Mouse (Mus musculus): ENCODE results near the gene Kctd6. TPM values are rescaled to one million over a fixed set of nuclear protein-coding genes. Genes with fewer than 3 reads are reported as not detected.

Kctd6 gene
- polyA plus RNA-seq, 1 experiment from 2014 or later, result 7.4 TPM

DNA sequence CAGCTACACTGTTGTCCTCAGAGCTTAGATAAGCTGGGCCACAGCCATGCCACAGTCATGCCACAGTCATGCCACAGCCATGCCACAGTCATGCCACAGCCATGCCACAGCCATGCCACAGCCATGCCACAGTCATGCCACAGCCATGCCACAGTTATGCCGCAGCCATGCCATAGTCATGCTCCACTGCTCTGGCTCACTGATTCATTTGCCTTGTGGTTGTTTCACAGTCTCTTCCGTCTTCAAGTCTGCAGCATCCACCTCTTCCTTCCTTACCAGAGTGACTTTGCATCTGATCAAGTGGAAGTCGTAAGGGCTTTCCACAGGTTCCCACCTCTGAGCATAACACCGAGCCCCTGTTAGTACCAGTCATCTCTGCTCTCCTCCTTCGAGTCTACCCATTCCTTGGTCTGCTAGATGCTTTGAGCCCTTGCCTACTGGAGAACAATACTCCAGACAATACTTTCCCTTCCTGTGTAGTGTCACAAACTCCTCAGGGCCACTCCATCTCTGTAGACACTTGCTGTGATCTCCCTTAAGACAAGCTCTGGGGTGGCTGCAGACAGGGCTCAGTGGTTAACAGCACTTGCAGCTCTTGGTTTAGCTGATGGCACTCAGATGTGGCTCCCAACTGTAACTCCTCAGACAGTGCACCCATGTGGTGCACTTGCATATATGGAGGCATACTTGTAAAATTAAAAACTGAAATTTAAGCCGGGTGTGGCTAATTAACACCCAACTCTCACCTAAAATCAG, 18.4 kb downstream of the Kctd6 start:
- Histone ChIP-seq H3K9ac (ENCODE audit: low read depth, low read length) (no peak overlapping the region), H3K27ac (ENCODE audit: low read depth, low read length) (no peak overlapping the region), H3K36me3 (ENCODE audit: control insufficient read depth, insufficient read depth, low read length) (no peaks in the 10 kb centered on the region), H3K27me3 (ENCODE audit: control insufficient read depth, insufficient read depth, low read length) (no peaks in the 10 kb centered on the region), H3K9me3 (replicated peaks; ENCODE audit: control insufficient read depth, low read length) (no peaks in the 10 kb centered on the region), H3K4me2 (no peak overlapping the region), H3K4me1 (ENCODE audit: control insufficient read depth, insufficient read depth, low read length) (peaks cover 13% of the 10 kb centered on the region), H3K4me3 (ENCODE audit: low read depth, low read length) (no peak overlapping the region)
- no peak for ATAC-seq (replicated peaks; ENCODE audit: insufficient number of reproducible peaks, low FRiP score, low TSS enrichment)
- 64% methylated on average over 6 of the region's 6 CpGs for WGBS (ENCODE audit: insufficient replicate concordance)

DNA sequence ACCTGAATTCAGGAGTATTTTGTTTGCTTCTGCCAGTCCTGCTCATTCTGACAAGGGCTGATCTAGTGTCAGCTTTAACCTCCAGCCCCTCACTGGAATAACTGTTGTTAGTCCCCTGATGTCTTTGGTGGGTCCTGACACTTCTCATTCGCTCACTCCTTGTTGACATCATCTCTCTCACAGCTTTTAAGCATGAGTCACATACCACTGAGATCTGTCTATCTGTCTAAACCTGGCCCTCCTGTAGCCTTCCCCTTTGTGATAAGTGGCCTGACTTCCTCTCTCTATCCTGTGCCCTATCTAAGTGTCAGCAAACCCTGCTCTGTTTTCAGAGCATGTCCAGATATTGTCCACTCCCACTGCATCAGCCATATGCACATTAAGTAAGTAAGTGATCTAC, 19.3 kb downstream of the Kctd6 start:
- WGBS (ENCODE audit: insufficient replicate concordance), result 14% methylated on average over 1 of the region's 1 CpGs
- Histone ChIP-seq H3K36me3 (ENCODE audit: control insufficient read depth, insufficient read depth, low read length) (no peaks in the 10 kb centered on the region), H3K27me3 (ENCODE audit: control insufficient read depth, insufficient read depth, low read length) (no peaks in the 10 kb centered on the region), H3K27ac (ENCODE audit: low read depth, low read length) (no peak overlapping the region), H3K4me1 (ENCODE audit: control insufficient read depth, insufficient read depth, low read length) (peaks cover 13% of the 10 kb centered on the region), H3K9ac (ENCODE audit: low read depth, low read length) (no peak overlapping the region), H3K9me3 (replicated peaks; ENCODE audit: control insufficient read depth, low read length) (no peaks in the 10 kb centered on the region), H3K4me2 (no peak overlapping the region), H3K4me3 (ENCODE audit: low read depth, low read length) (no peak overlapping the region)
- ATAC-seq (replicated peaks; ENCODE audit: insufficient number of reproducible peaks, low FRiP score, low TSS enrichment), result peak; percentile 55; the same call in 1 of the 2 replicates

DNA sequence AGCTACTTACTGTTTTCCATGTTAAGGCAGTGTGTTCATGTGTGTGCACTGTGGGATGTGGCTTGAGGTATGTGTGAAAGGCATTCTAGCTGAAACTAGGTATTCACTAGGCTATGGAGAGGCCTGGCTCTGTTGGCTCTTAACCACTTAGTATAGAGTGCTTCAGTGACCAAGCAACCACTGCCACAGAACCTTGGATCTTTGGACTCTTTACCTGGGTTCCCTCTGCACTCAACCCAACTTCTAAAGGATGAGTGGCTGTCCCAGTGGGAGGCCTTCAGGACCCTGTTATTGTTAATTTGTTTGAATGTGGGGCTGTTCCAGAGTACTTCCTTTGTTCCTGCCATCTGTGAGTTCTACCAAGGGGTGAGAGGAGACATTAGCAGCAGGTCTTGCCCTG, 27.9 kb downstream of the Kctd6 start:
- no peaks in the 10 kb centered on the region for H3K36me3 ChIP-seq (ENCODE audit: control insufficient read depth, insufficient read depth, low read length)
- no peak overlapping the region for H3K4me2 ChIP-seq
- no peaks in the 10 kb centered on the region for H3K27me3 ChIP-seq (ENCODE audit: control insufficient read depth, insufficient read depth, low read length)
- H3K27ac ChIP-seq (ENCODE audit: low read depth, low read length), result no peak overlapping the region
- no peaks in the 10 kb centered on the region for H3K9me3 ChIP-seq (replicated peaks; ENCODE audit: control insufficient read depth, low read length)
- no peak overlapping the region for H3K9ac ChIP-seq (ENCODE audit: low read depth, low read length)
- ATAC-seq (replicated peaks; ENCODE audit: insufficient number of reproducible peaks, low FRiP score, low TSS enrichment), result no peak
- H3K4me1 ChIP-seq (ENCODE audit: control insufficient read depth, insufficient read depth, low read length), result no peaks in the 10 kb centered on the region
- no peak overlapping the region for H3K4me3 ChIP-seq (ENCODE audit: low read depth, low read length)

DNA sequence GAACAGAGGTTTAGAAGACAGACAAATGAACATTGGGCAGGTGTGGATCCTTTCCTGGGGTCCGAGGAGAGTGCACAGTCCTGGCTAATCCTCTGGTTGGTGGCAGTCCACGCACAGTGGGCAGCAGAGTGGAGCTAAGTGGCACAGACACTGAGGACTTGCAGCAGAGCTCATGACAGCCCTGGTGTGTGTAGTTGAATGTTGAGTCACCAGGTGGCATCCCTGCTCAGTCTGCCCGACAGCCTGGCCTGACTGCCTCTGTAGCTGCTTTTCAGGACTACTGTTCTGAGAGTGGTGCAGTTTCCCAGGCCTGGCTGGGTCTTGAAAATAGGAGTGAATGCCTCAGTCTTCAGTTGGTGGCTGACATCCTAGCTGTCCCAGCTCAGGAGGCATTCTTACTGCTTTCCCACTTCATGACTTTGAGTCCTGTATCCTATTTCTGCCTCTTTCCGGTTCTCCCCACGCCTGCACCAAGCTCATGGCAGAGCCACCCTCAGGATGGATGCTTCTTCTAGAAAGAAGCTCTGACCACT, 28.5 kb downstream of the Kctd6 start:
- Histone ChIP-seq H3K27ac (ENCODE audit: low read depth, low read length) (no peak overlapping the region), H3K36me3 (ENCODE audit: control insufficient read depth, insufficient read depth, low read length) (no peaks in the 10 kb centered on the region), H3K9ac (ENCODE audit: low read depth, low read length) (no peak overlapping the region), H3K4me1 (ENCODE audit: control insufficient read depth, insufficient read depth, low read length) (no peaks in the 10 kb centered on the region), H3K9me3 (replicated peaks; ENCODE audit: control insufficient read depth, low read length) (no peaks in the 10 kb centered on the region), H3K4me2 (no peak overlapping the region), H3K27me3 (ENCODE audit: control insufficient read depth, insufficient read depth, low read length) (no peaks in the 10 kb centered on the region), H3K4me3 (ENCODE audit: low read depth, low read length) (no peak overlapping the region)
- 0 out of 2 replicates have a peak, but pooled peaks have one; percentile 36 for ATAC-seq (replicated peaks; ENCODE audit: insufficient number of reproducible peaks, low FRiP score, low TSS enrichment)
- 56% methylated on average over 5 of the region's 5 CpGs for WGBS (ENCODE audit: insufficient replicate concordance)

DNA sequence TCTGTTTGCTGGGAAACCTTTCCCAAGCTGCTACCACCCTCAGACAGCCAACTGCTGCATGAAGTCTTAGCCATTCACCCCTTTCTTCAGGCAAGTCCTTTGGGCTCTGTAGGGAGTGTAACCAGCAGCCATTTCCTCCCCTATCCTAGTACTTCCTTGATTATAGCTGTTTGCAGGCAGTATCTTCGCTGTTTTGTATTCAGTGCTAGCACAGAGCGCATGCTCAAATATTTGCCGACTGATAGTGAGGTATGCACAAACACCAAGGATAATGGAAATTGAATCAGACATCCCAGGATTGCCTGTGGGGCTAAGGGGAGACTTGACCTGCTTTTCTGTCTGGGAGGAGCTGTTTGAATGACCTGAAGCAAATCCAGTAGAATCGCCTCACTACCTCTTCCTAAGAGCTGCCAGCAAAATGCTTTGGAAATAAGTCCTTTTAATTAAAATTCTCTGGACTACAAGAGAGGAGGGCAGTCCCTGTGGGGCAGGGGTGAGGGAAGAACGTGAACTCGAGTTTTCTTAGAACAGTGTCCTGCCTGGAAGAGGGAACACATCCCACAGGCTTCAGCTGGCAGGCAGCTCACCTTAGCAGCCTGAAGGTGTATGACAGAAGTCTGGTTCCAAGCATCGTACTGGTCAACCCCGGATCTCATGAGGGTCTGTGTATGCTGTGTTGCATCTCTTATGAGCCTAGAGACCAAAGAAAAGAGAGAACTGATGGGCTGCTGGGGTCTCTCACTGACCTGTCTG, 29.4 kb downstream of the Kctd6 start:
- H3K4me2 ChIP-seq, result no peak overlapping the region
- H3K27ac ChIP-seq (ENCODE audit: low read depth, low read length), result peak overlapping the region; percentile 15; the same call in 1 of the 2 replicates
- no peak overlapping the region for H3K4me3 ChIP-seq (ENCODE audit: low read depth, low read length)
- no peak overlapping the region for H3K9ac ChIP-seq (ENCODE audit: low read depth, low read length)
- H3K9me3 ChIP-seq (replicated peaks; ENCODE audit: control insufficient read depth, low read length), result no peaks in the 10 kb centered on the region
- H3K36me3 ChIP-seq (ENCODE audit: control insufficient read depth, insufficient read depth, low read length), result no peaks in the 10 kb centered on the region
- 68% methylated on average over 8 of the region's 8 CpGs for WGBS (ENCODE audit: insufficient replicate concordance)
- ATAC-seq (replicated peaks; ENCODE audit: insufficient number of reproducible peaks, low FRiP score, low TSS enrichment), result no peak
- no peaks in the 10 kb centered on the region for H3K27me3 ChIP-seq (ENCODE audit: control insufficient read depth, insufficient read depth, low read length)
- H3K4me1 ChIP-seq (ENCODE audit: control insufficient read depth, insufficient read depth, low read length), result no peaks in the 10 kb centered on the region

DNA sequence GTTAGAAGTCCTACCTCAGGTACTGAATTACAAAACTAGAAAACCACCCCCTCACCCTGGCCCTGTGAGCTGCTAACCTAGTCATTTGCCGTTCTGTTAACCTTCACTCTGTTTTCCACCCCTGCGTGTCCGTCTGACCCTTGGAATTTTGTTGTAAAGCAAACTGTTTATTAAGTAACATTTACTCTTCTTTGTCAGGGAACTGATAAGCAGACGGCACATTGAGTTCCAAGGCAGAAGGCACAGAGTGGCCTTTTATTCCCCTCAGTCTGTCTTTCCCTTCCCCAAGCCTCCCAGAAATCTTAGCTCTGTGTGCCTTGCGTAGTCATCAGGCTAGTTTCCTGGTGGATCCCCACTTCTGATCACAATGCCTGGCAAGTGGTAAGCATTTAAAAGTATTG, 30.3 kb downstream of the Kctd6 start:
- no peaks in the 10 kb centered on the region for H3K27me3 ChIP-seq (ENCODE audit: control insufficient read depth, insufficient read depth, low read length)
- H3K4me3 ChIP-seq (ENCODE audit: low read depth, low read length), result no peak overlapping the region
- H3K27ac ChIP-seq (ENCODE audit: low read depth, low read length), result no peak overlapping the region
- H3K4me1 ChIP-seq (ENCODE audit: control insufficient read depth, insufficient read depth, low read length), result no peaks in the 10 kb centered on the region
- no peaks in the 10 kb centered on the region for H3K9me3 ChIP-seq (replicated peaks; ENCODE audit: control insufficient read depth, low read length)
- no peak for ATAC-seq (replicated peaks; ENCODE audit: insufficient number of reproducible peaks, low FRiP score, low TSS enrichment)
- H3K36me3 ChIP-seq (ENCODE audit: control insufficient read depth, insufficient read depth, low read length), result no peaks in the 10 kb centered on the region
- H3K4me2 ChIP-seq, result no peak overlapping the region
- H3K9ac ChIP-seq (ENCODE audit: low read depth, low read length), result no peak overlapping the region
- WGBS (ENCODE audit: insufficient replicate concordance), result 60% methylated on average over 5 of the region's 5 CpGs

DNA sequence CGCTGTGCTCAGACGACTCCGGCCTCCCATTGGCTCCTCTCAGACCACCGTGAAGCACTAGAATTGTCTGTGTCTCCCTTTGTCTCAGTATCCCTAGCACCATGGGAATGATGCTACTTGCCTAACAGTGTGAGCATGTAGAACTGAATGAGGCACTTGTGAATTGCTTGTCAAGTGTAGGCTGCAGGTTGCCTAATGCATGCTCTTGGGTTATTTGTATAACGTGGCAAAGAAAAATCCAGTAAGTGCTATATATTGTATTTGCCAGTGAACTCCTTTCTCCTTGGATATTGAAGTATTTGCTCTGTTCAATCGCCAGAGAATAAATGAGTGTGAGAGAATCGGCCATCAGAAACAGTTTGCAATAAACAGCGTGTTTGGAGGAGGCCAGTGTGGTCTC, 32.9 kb downstream of the Kctd6 start:
- Histone ChIP-seq H3K4me1 (ENCODE audit: control insufficient read depth, insufficient read depth, low read length) (no peaks in the 10 kb centered on the region), H3K36me3 (ENCODE audit: control insufficient read depth, insufficient read depth, low read length) (no peaks in the 10 kb centered on the region), H3K4me3 (ENCODE audit: low read depth, low read length) (no peak overlapping the region), H3K27me3 (ENCODE audit: control insufficient read depth, insufficient read depth, low read length) (no peaks in the 10 kb centered on the region), H3K9ac (ENCODE audit: low read depth, low read length) (no peak overlapping the region), H3K27ac (ENCODE audit: low read depth, low read length) (no peak overlapping the region), H3K4me2 (no peak overlapping the region), H3K9me3 (replicated peaks; ENCODE audit: control insufficient read depth, low read length) (no peaks in the 10 kb centered on the region)
- WGBS (ENCODE audit: insufficient replicate concordance), result 78% methylated on average over 8 of the region's 8 CpGs
- ATAC-seq (replicated peaks; ENCODE audit: insufficient number of reproducible peaks, low FRiP score, low TSS enrichment), result no peak

DNA sequence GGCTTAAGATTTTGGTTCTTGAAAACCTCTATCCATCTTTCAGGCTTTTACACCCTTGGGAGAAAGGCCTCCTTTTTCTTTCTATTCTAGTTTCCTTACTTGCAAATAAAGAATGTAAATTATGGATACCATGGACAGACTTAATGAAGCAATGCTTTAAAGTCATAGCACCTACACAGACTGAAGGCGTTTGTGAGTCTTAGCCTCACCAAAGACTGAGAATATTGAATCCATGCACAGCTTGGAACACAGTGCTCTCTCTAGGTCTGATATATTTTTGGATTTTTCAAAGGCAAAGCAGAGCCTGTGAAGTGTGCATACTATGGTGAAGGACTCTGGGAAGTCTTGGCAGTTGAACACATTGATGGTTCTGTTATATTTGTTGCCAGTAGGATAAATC, 35.3 kb downstream of the Kctd6 start:
- Histone ChIP-seq H3K9ac (ENCODE audit: low read depth, low read length) (no peak overlapping the region), H3K4me2 (no peak overlapping the region), H3K4me1 (ENCODE audit: control insufficient read depth, insufficient read depth, low read length) (no peaks in the 10 kb centered on the region), H3K4me3 (ENCODE audit: low read depth, low read length) (no peak overlapping the region), H3K9me3 (replicated peaks; ENCODE audit: control insufficient read depth, low read length) (no peaks in the 10 kb centered on the region), H3K36me3 (ENCODE audit: control insufficient read depth, insufficient read depth, low read length) (no peaks in the 10 kb centered on the region), H3K27ac (ENCODE audit: low read depth, low read length) (no peak overlapping the region), H3K27me3 (ENCODE audit: control insufficient read depth, insufficient read depth, low read length) (no peaks in the 10 kb centered on the region)
- WGBS (ENCODE audit: insufficient replicate concordance), result 82% methylated on average over 1 of the region's 1 CpGs
- ATAC-seq (replicated peaks; ENCODE audit: insufficient number of reproducible peaks, low FRiP score, low TSS enrichment), result no peak

Data from heart, embryonic 11.5 days (tissue).